Mouse (Mus musculus) hindbrain, embryonic 14.5 days (tissue): ENCODE measurements around the gene Uba3. TPM values are rescaled to one million over a fixed set of nuclear protein-coding genes. Genes with fewer than 3 reads are reported as not detected.

Experiments
- ATAC-seq: fragments of 200-750 bp; cut with Nextera tagmentation; 2 replicates; pipeline ENCODE4 v1.8.0; 2017; ENCODE audit warnings: moderate number of reproducible peaks, mild to moderate bottlenecking, moderate TSS enrichment, moderate library complexity; ENCODE audit not compliant: low FRiP score
- DNase-seq: peaks from one replicate; pipeline ENCODE4 v3.0.0-alpha.2; 2015; ENCODE audit warnings: low spot score
- H3K27ac ChIP-seq: fragments of 300-500 bp; sonication (generic); 2 replicates; pipeline ENCODE4 v1.5.1; 2014; ENCODE audit warnings: mild to moderate bottlenecking, moderate library complexity
- H3K27me3 ChIP-seq: fragments of 300-500 bp; sonication (generic); 2 replicates; pipeline ENCODE4 v1.6.1; 2014; ENCODE audit warnings: mild to moderate bottlenecking, low read length, mixed read lengths; ENCODE audit not compliant: control insufficient read depth, insufficient read depth
- H3K36me3 ChIP-seq: fragments of 300-500 bp; sonication (generic); replicated peaks from 2 replicates; pipeline ENCODE4 v1.6.1; 2014; ENCODE audit not compliant: control insufficient read depth, insufficient read depth
- H3K4me1 ChIP-seq: fragments of 300-500 bp; sonication (generic); replicated peaks from 2 replicates; pipeline ENCODE4 v1.6.1; 2014; ENCODE audit warnings: antibody characterized with exemption, low read length, mixed read lengths; ENCODE audit not compliant: control insufficient read depth, insufficient read depth
- H3K4me2 ChIP-seq: fragments of 300-500 bp; sonication (generic); replicated peaks from 2 replicates; pipeline ENCODE4 v1.6.1; 2014; ENCODE audit warnings: mild to moderate bottlenecking, moderate library complexity
- H3K4me3 ChIP-seq: fragments of 300-500 bp; sonication (generic); replicated peaks from 2 replicates; pipeline ENCODE4 v1.5.1; 2014; ENCODE audit warnings: mild to moderate bottlenecking, low read length
- H3K9ac ChIP-seq: fragments of 300-500 bp; sonication (generic); 2 replicates; pipeline ENCODE4 v1.6.1; 2014
- H3K9me3 ChIP-seq: fragments of 300-500 bp; sonication (generic); 2 replicates; pipeline ENCODE4 v1.6.1; 2016; ENCODE audit warnings: low read length; ENCODE audit not compliant: control insufficient read depth
- WGBS: fragments of 180-500 bp; shearing (Covaris S2); extraction: QIAGEN DNeasy Blood & Tissue Kit; methylation state at CpG from one replicate; pipeline ENCODE4 v1.1.7; 2014; 5-methylcytosine and 5-hydroxymethylcytosine counted together
- polyA plus RNA-seq: library from polyadenylated mRNA; unstranded; fragments of >200 nt; fragmentation: Nextera tagmentation; extraction: Ambion mirVana; gene quantifications from 2 replicates; pipeline ENCODE4 v1.2.1, GENCODE M21; 2014

Uba3 gene
- polyA plus RNA-seq, 1 experiment from 2014 or later = 95.8 TPM

- H3K9ac ChIP-seq = peak within 1 kb of the TSS; percentile 86
- peak; percentile 43 for DNase-seq
- peak within 1 kb of the TSS; percentile 88 for H3K4me2 ChIP-seq
- H3K4me3 ChIP-seq = peak within 1 kb of the TSS; percentile 49
- WGBS = under 1% methylated on average over 56 of the region's 56 CpGs
- H3K9me3 ChIP-seq = no peaks in the 10 kb centered on the region
- H3K4me1 ChIP-seq = peaks cover 17% of the 10 kb centered on the region
- peaks cover 3% of the 10 kb centered on the region; the same call in 1 of the 2 replicates for H3K36me3 ChIP-seq
- no peaks in the 10 kb centered on the region for H3K27me3 ChIP-seq
- ATAC-seq = peak; percentile 77
- peak within 1 kb of the TSS; percentile 72 for H3K27ac ChIP-seq
These were observed 56.8 kb downstream of the Uba3 start, which contains the start of gene Eogt for GRCm38 (mm10) chr6:97148383-97149251. TSS of gene Eogt (minus strand) at chr6:97149182.

DNA sequence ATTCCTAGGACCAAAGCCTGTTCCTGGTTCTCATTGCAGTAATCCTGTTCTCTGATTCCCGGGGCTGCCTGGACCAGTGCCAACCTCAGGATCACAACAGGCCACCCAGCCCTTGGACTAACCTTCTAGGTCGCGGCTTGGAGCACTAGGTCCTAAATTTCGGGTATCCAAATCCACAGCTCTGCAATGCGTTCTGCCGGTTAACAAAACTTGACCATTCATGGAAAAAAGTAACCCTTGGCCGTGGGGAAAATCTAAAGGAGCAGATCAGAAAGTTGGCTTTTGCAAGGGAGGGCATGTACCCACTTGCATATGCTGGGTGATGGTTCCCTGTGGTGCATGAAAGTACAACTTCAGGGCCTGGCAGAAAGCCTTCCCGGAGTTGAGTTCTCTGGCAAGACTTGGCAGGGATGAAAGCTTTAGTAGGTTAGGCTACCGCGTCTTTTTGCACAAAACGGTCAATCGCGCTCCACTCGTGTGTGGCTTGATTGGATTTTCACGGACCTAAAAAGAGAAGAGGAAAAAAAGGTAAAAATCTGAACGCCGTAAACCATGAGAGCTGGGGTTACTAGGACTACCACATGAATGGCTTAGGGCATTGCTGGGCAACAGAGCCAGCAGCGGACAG is 57.6 kb downstream of the Uba3 start:
- Histone ChIP-seq H3K4me1 (peaks cover 17% of the 10 kb centered on the region), H3K9ac (peak overlapping the region; percentile 86), H3K4me3 (peak overlapping the region; percentile 49), H3K27ac (peak overlapping the region; percentile 72), H3K36me3 (no peaks in the 10 kb centered on the region), H3K4me2 (peak overlapping the region; percentile 88), H3K9me3 (no peaks in the 10 kb centered on the region), H3K27me3 (no peaks in the 10 kb centered on the region)
- peak; percentile 77; the same call in 1 of the 2 replicates for ATAC-seq
- WGBS = 18% methylated on average over 18 of the region's 18 CpGs
- DNase-seq = peak; percentile 50

GRCm38 (mm10) chr6:97145156-97145555 is 60.3 kb downstream of the Uba3 start:
- 82% methylated on average over 7 of the region's 7 CpGs for WGBS
- peaks cover 17% of the 10 kb centered on the region for H3K4me1 ChIP-seq
- H3K36me3 ChIP-seq = no peaks in the 10 kb centered on the region
- ATAC-seq (no peak), DNase-seq (no peak)
- H3K4me2 ChIP-seq = no peak overlapping the region
- no peaks in the 10 kb centered on the region for H3K9me3 ChIP-seq
- no peak overlapping the region for H3K9ac ChIP-seq
- H3K4me3 ChIP-seq = no peak overlapping the region
- no peaks in the 10 kb centered on the region for H3K27me3 ChIP-seq
- H3K27ac ChIP-seq = no peak overlapping the region

DNA sequence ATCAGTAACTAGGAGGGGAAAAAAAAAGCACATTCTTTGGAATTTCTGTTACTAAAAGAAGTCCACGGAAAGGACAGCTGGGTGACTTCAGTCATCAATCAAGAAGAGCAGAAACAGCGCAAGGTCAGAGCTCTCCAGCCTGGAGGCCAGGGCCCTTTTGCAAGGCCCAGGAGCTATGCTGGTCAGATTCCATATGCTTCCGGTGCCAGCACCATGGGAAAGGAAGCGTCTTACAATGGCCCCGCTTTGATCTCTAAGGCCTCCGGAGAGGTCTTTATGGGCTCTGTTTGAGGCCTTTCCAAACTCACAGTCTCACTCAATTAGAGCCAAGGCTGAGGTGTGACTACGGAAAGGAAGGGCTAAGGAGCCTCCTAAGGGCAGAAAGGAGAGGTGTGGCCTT is 61.1 kb downstream of the Uba3 start:
- Histone ChIP-seq H3K27ac (no peak overlapping the region), H3K4me3 (no peak overlapping the region), H3K9me3 (no peaks in the 10 kb centered on the region; the same call in 1 of the 2 replicates), H3K9ac (no peak overlapping the region), H3K4me2 (no peak overlapping the region), H3K27me3 (no peaks in the 10 kb centered on the region), H3K36me3 (no peaks in the 10 kb centered on the region), H3K4me1 (peaks cover 17% of the 10 kb centered on the region)
- DNase-seq (no peak), ATAC-seq (no peak)
- 33% methylated on average over 7 of the region's 7 CpGs for WGBS

GRCm38 (mm10) chr6:97142611-97143010 is 62.8 kb downstream of the Uba3 start:
- WGBS = 85% methylated on average over 8 of the region's 8 CpGs
- H3K27ac ChIP-seq = no peak overlapping the region

GRCm38 (mm10) chr6:97141811-97142210 is 63.6 kb downstream of the Uba3 start:
- ATAC-seq (no peak), DNase-seq (no peak)
- Histone ChIP-seq H3K4me1 (no peaks in the 10 kb centered on the region), H3K4me2 (no peak overlapping the region), H3K36me3 (no peaks in the 10 kb centered on the region), H3K27me3 (no peaks in the 10 kb centered on the region), H3K9me3 (no peaks in the 10 kb centered on the region; the same call in 1 of the 2 replicates), H3K4me3 (no peak overlapping the region), H3K27ac (no peak overlapping the region), H3K9ac (no peak overlapping the region)
- WGBS = 83% methylated on average over 7 of the region's 7 CpGs

More at GRCm38 (mm10) chr6:97142611-97143010, 62.8 kb downstream of the Uba3 start:
- no peak overlapping the region for H3K4me3 ChIP-seq
- DNase-seq (no peak), ATAC-seq (no peak)
- no peaks in the 10 kb centered on the region for H3K27me3 ChIP-seq
- H3K9ac ChIP-seq = no peak overlapping the region
- no peaks in the 10 kb centered on the region; the same call in 1 of the 2 replicates for H3K9me3 ChIP-seq
- no peak overlapping the region for H3K4me2 ChIP-seq
- H3K36me3 ChIP-seq = no peaks in the 10 kb centered on the region
- peaks cover 2% of the 10 kb centered on the region for H3K4me1 ChIP-seq

Other genes starting within 250 kb of the Uba3 start
- 2.6 and 3.7 TPM in 2 replicates for gene Fam19a4, start 145.2 kb downstream of the Uba3 start, polyA plus RNA-seq
- 9.8 and 10.8 TPM in 2 replicates for gene Eogt, start 56.5 kb downstream of the Uba3 start, polyA plus RNA-seq
- 39.8 and 40.5 TPM in 2 replicates for gene Tmf1, start 26.5 kb downstream of the Uba3 start, polyA plus RNA-seq
- gene Arl6ip5, start 5.0 kb upstream of the Uba3 start, polyA plus RNA-seq = 76.7 and 79.3 TPM in 2 replicates
- gene Lmod3, start 47.1 kb upstream of the Uba3 start, polyA plus RNA-seq = not detected in 2 replicates